Mouse (Mus musculus) kidney, adult 9 months (tissue): ENCODE results near the gene Arl4d.
"Not testable (repeated sequence)": the region's sequence is repeated elsewhere in the genome, so short reads cannot be mapped to it uniquely, and the experiment has no call there.

Experiments used
- DNase-seq: peaks from one replicate; pipeline ENCODE4 v3.0.0; 2022

Gene Arl4d

DNA sequence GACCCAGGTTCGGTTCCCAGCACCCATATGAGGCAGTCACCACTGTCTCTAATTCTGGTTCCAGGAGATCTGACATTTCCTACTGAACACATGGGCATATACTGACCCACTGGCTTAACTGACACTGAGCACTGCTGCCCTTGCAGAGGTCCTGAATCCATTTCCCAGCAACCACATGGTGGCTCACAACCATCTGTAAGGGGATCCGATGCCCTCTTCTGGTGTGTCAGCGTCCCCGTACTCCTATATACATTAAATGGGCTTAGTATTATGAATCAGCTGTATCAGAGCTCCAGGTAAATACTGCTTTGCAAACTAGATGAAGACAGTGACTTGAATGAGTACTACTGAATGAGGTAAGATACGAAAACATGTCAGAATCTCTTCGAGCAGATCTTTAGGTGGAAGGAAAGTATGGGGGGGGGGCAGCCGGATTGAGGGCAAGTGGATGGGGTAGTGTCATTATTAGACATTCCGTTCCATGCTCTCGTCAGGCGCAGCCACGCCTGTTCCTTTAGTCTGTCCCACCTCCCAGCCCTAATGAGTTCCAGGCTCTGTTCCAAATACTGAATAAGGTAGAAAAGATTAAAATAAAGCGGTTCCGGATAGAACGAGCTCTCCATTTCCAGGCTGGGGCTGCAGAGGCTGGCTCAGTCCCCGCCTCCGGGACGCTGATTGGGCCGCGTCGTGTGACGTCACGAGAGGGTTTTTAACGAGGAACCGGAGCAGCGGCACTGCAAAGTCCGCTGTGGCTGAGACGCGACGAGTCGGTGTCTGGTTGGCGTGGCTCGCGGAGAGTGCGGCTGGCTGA, at the start of gene Arl4d:
TSS of gene Arl4d (plus strand) at position 717 of the 811 bp plus-strand sequence.
- DNase-seq = peak; percentile 97

DNA sequence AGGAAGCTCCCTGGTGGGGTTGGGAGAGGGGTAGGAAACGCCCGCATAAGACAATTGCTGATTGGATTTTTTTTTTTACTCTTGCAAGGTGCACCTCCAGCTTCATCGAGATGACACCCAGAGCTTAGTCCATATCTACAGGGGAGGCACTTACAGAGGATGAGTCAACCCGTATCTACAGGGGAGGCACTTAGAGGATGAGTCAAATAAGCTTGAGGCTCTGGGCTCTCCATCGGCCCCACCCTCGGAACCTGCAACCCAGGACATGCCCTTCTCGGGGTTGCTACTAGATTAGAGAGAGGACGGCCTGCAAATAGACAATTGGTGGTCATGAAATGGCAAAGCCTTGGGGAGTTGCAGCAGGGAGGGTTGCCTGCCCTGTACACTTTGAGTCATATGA, 49.2 kb upstream of the Arl4d start:
- no peak for DNase-seq

GRCm38 (mm10) chr11:101616948-101617767, 48.2 kb upstream of the Arl4d start:
- DNase-seq = no peak

GRCm38 (mm10) chr11:101617849-101618248, 47.5 kb upstream of the Arl4d start:
- no peak for DNase-seq

GRCm38 (mm10) chr11:101618596-101618995, 46.7 kb upstream of the Arl4d start:
- DNase-seq = no peak

DNA sequence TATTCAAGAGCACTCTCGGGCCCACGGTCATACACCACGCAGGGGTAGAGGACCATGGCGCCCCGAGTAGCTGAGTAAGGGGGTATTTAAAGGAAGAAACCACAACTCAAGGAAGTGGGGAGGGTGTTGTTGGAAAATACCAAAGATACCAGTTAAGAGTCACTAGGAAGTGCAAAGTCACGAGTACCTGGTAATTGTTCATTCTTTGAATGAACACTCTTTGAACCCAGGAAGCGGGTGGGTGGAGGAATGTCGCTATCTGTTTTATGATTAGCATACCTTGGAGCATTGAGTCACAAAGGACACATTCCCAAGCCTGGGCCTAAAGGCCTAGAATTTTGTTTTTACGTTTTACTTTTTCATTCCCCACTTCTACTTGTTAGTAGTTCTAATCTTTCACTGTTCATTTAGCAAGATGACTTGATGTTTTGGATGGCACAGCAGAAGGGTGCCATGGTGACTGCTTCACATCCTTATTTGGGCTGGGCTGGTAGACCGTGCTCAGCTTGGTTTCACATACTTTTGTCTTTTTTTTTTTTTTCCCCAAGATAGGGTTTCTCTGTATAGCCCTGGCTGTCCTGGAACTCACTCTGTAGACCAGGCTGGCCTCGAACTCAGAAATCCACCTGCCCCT, 45.2 kb upstream of the Arl4d start:
- DNase-seq = not testable (repeated sequence)

GRCm38 (mm10) chr11:101626649-101626994, 38.7 kb upstream of the Arl4d start:
- no peak for DNase-seq

GRCm38 (mm10) chr11:101626995-101627856, 38.1 kb upstream of the Arl4d start, which contains the start of gene Rdm1:
Rdm1 (plus strand) TSS chr11:101627195.
- peak; percentile 90 for DNase-seq

GRCm38 (mm10) chr11:101627857-101628559, 37.3 kb upstream of the Arl4d start:
- DNase-seq = peak; percentile 88

GRCm38 (mm10) chr11:101628733-101629417, 36.5 kb upstream of the Arl4d start:
- not testable (repeated sequence) for DNase-seq

GRCm38 (mm10) chr11:101635660-101636059, 29.7 kb upstream of the Arl4d start:
- peak; percentile 76 for DNase-seq

GRCm38 (mm10) chr11:101639761-101640160, 25.6 kb upstream of the Arl4d start:
- no peak for DNase-seq

GRCm38 (mm10) chr11:101640857-101641709, 24.3 kb upstream of the Arl4d start:
- peak; percentile 81 for DNase-seq

GRCm38 (mm10) chr11:101641710-101642642, 23.4 kb upstream of the Arl4d start:
- DNase-seq = peak; percentile 42

DNA sequence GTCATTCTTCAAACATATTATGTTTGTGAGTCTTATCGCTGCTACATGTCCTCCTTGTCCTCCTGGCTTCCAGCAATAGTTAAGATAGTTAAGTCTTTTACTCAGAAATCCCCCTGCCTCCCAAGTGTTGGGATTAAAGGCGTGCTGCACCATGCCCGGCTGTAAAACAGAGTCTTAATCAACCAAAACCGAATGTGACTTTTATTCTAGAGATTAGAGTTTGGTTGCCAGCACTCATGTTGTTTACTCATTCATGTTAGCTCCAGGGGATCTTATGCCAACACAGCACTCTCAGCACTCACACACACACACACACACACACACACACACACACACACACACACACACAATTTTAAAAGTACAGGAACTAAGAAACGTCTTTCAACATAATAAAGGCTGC, 22.4 kb upstream of the Arl4d start:
- no peak for DNase-seq

GRCm38 (mm10) chr11:101644591-101644990, 20.8 kb upstream of the Arl4d start:
- no peak for DNase-seq

GRCm38 (mm10) chr11:101645043-101645410, 20.3 kb upstream of the Arl4d start:
- not testable (repeated sequence) for DNase-seq

GRCm38 (mm10) chr11:101645411-101646282, 19.7 kb upstream of the Arl4d start:
- DNase-seq = peak; percentile 68
